Mouse (Mus musculus): ENCODE data around the gene Tpm1. TPM values are rescaled to one million over a fixed set of nuclear protein-coding genes. Genes with fewer than 3 reads are reported as not detected.

Gene Tpm1
- polyA plus RNA-seq, 1 experiment from 2014 or later = 159 TPM

GRCm38 (mm10) chr9:66988888-66989414 is 60.3 kb downstream of the Tpm1 start:
- no peaks in the 10 kb centered on the region for H3K36me3 ChIP-seq (ENCODE audit: control insufficient read depth, insufficient read depth, low read length)
- no peaks in the 10 kb centered on the region for H3K9me3 ChIP-seq (replicated peaks; ENCODE audit: control insufficient read depth, low read length, poor library complexity, severe bottlenecking)
- H3K4me3 ChIP-seq (ENCODE audit: low read depth, low read length) = no peak overlapping the region
- no peak overlapping the region for H3K27ac ChIP-seq (ENCODE audit: low read length)
- no peaks in the 10 kb centered on the region for H3K27me3 ChIP-seq (ENCODE audit: control insufficient read depth, insufficient read depth, low read depth, low read length)
- no peaks in the 10 kb centered on the region for H3K4me1 ChIP-seq (ENCODE audit: control insufficient read depth, insufficient read depth, low read length)
- H3K9ac ChIP-seq (ENCODE audit: low read depth, low read length) = no peak overlapping the region
- 50% methylated on average over 6 of the region's 6 CpGs for WGBS
- H3K4me2 ChIP-seq (ENCODE audit: low read length) = no peak overlapping the region
- ATAC-seq = no peak

GRCm38 (mm10) chr9:66988198-66988887 is 60.9 kb downstream of the Tpm1 start:
- no peak overlapping the region for H3K9ac ChIP-seq (ENCODE audit: low read depth, low read length)
- H3K36me3 ChIP-seq (ENCODE audit: control insufficient read depth, insufficient read depth, low read length) = no peaks in the 10 kb centered on the region
- ATAC-seq = no peak
- whole genome bisulfite sequencing = 63% methylated on average over 11 of the region's 11 CpGs
- H3K9me3 ChIP-seq (replicated peaks; ENCODE audit: control insufficient read depth, low read length, poor library complexity, severe bottlenecking) = no peaks in the 10 kb centered on the region
- H3K4me3 ChIP-seq (ENCODE audit: low read depth, low read length) = no peak overlapping the region
- H3K4me2 ChIP-seq (ENCODE audit: low read length) = no peak overlapping the region
- H3K27me3 ChIP-seq (ENCODE audit: control insufficient read depth, insufficient read depth, low read depth, low read length) = no peaks in the 10 kb centered on the region
- H3K27ac ChIP-seq (ENCODE audit: low read length) = no peak overlapping the region
- H3K4me1 ChIP-seq (ENCODE audit: control insufficient read depth, insufficient read depth, low read length) = no peaks in the 10 kb centered on the region

- H3K9me3 ChIP-seq (replicated peaks; ENCODE audit: control insufficient read depth, low read length, poor library complexity, severe bottlenecking) = no peaks in the 10 kb centered on the region
- H3K27me3 ChIP-seq (ENCODE audit: control insufficient read depth, insufficient read depth, low read depth, low read length) = no peaks in the 10 kb centered on the region
- H3K9ac ChIP-seq (ENCODE audit: low read depth, low read length) = no peak overlapping the region
- H3K4me2 ChIP-seq (ENCODE audit: low read length) = no peak overlapping the region
- no peak for ATAC-seq
- WGBS = 84% methylated on average over 7 of the region's 7 CpGs
- no peaks in the 10 kb centered on the region for H3K36me3 ChIP-seq (ENCODE audit: control insufficient read depth, insufficient read depth, low read length)
- H3K4me1 ChIP-seq (ENCODE audit: control insufficient read depth, insufficient read depth, low read length) = no peaks in the 10 kb centered on the region
- H3K4me3 ChIP-seq (ENCODE audit: low read depth, low read length) = no peak overlapping the region
- H3K27ac ChIP-seq (ENCODE audit: low read length) = no peak overlapping the region
Measured at GRCm38 (mm10) chr9:66985377-66985776, 63.8 kb downstream of the Tpm1 start.

- ATAC-seq = no peak
- H3K9ac ChIP-seq (ENCODE audit: low read depth, low read length) = no peak overlapping the region
- H3K27me3 ChIP-seq (ENCODE audit: control insufficient read depth, insufficient read depth, low read depth, low read length) = no peaks in the 10 kb centered on the region
Measured at GRCm38 (mm10) chr9:66982085-66982484, 67.1 kb downstream of the Tpm1 start.

GRCm38 (mm10) chr9:66980458-66980857 is 68.7 kb downstream of the Tpm1 start:
- Histone ChIP-seq H3K27me3 (ENCODE audit: control insufficient read depth, insufficient read depth, low read depth, low read length) (no peaks in the 10 kb centered on the region), H3K4me1 (ENCODE audit: control insufficient read depth, insufficient read depth, low read length) (peaks cover 5% of the 10 kb centered on the region), H3K9ac (ENCODE audit: low read depth, low read length) (no peak overlapping the region), H3K4me2 (ENCODE audit: low read length) (no peak overlapping the region), H3K9me3 (replicated peaks; ENCODE audit: control insufficient read depth, low read length, poor library complexity, severe bottlenecking) (no peaks in the 10 kb centered on the region), H3K36me3 (ENCODE audit: control insufficient read depth, insufficient read depth, low read length) (no peaks in the 10 kb centered on the region), H3K4me3 (ENCODE audit: low read depth, low read length) (no peak overlapping the region), H3K27ac (ENCODE audit: low read length) (no peak overlapping the region)
- no peak for ATAC-seq
- 10% methylated on average over 5 of the region's 5 CpGs for WGBS

More at GRCm38 (mm10) chr9:66982085-66982484, 67.1 kb downstream of the Tpm1 start:
- H3K4me1 ChIP-seq (ENCODE audit: control insufficient read depth, insufficient read depth, low read length) = no peaks in the 10 kb centered on the region
- no peak overlapping the region for H3K4me3 ChIP-seq (ENCODE audit: low read depth, low read length)
- no peaks in the 10 kb centered on the region for H3K36me3 ChIP-seq (ENCODE audit: control insufficient read depth, insufficient read depth, low read length)
- H3K27ac ChIP-seq (ENCODE audit: low read length) = no peak overlapping the region
- 75% methylated on average over 7 of the region's 7 CpGs for WGBS
- no peak overlapping the region for H3K4me2 ChIP-seq (ENCODE audit: low read length)
- no peaks in the 10 kb centered on the region for H3K9me3 ChIP-seq (replicated peaks; ENCODE audit: control insufficient read depth, low read length, poor library complexity, severe bottlenecking)

- H3K27ac ChIP-seq (ENCODE audit: low read length) = no peak overlapping the region
- ATAC-seq = no peak
- no peaks in the 10 kb centered on the region for H3K36me3 ChIP-seq (ENCODE audit: control insufficient read depth, insufficient read depth, low read length)
- WGBS = 78% methylated on average over 1 of the region's 1 CpGs
- H3K27me3 ChIP-seq (ENCODE audit: control insufficient read depth, insufficient read depth, low read depth, low read length) = no peaks in the 10 kb centered on the region
- no peaks in the 10 kb centered on the region for H3K9me3 ChIP-seq (replicated peaks; ENCODE audit: control insufficient read depth, low read length, poor library complexity, severe bottlenecking)
- H3K9ac ChIP-seq (ENCODE audit: low read depth, low read length) = no peak overlapping the region
- no peak overlapping the region for H3K4me3 ChIP-seq (ENCODE audit: low read depth, low read length)
- peaks cover 10% of the 10 kb centered on the region for H3K4me1 ChIP-seq (ENCODE audit: control insufficient read depth, insufficient read depth, low read length)
- H3K4me2 ChIP-seq (ENCODE audit: low read length) = no peak overlapping the region
Measured at GRCm38 (mm10) chr9:66978468-66978867, 70.7 kb downstream of the Tpm1 start.

GRCm38 (mm10) chr9:66977982-66978381 is 71.2 kb downstream of the Tpm1 start:
- Histone ChIP-seq H3K27me3 (ENCODE audit: control insufficient read depth, insufficient read depth, low read depth, low read length) (no peaks in the 10 kb centered on the region), H3K9ac (ENCODE audit: low read depth, low read length) (no peak overlapping the region), H3K27ac (ENCODE audit: low read length) (no peak overlapping the region), H3K4me2 (ENCODE audit: low read length) (no peak overlapping the region), H3K9me3 (replicated peaks; ENCODE audit: control insufficient read depth, low read length, poor library complexity, severe bottlenecking) (no peaks in the 10 kb centered on the region), H3K4me1 (ENCODE audit: control insufficient read depth, insufficient read depth, low read length) (peaks cover 10% of the 10 kb centered on the region), H3K4me3 (ENCODE audit: low read depth, low read length) (no peak overlapping the region), H3K36me3 (ENCODE audit: control insufficient read depth, insufficient read depth, low read length) (no peaks in the 10 kb centered on the region)
- WGBS = 92% methylated on average over 1 of the region's 1 CpGs
- no peak for ATAC-seq

- ATAC-seq = no peak
- no peaks in the 10 kb centered on the region for H3K27me3 ChIP-seq (ENCODE audit: control insufficient read depth, insufficient read depth, low read depth, low read length)
- no peak overlapping the region for H3K4me3 ChIP-seq (ENCODE audit: low read depth, low read length)
- WGBS = 79% methylated on average over 5 of the region's 5 CpGs
- no peak overlapping the region for H3K27ac ChIP-seq (ENCODE audit: low read length)
- H3K36me3 ChIP-seq (ENCODE audit: control insufficient read depth, insufficient read depth, low read length) = no peaks in the 10 kb centered on the region
- H3K4me1 ChIP-seq (ENCODE audit: control insufficient read depth, insufficient read depth, low read length) = peaks cover 10% of the 10 kb centered on the region
- no peak overlapping the region for H3K4me2 ChIP-seq (ENCODE audit: low read length)
- no peaks in the 10 kb centered on the region for H3K9me3 ChIP-seq (replicated peaks; ENCODE audit: control insufficient read depth, low read length, poor library complexity, severe bottlenecking)
- no peak overlapping the region for H3K9ac ChIP-seq (ENCODE audit: low read depth, low read length)
Measured at GRCm38 (mm10) chr9:66977121-66977520, 72.1 kb downstream of the Tpm1 start.

GRCm38 (mm10) chr9:66975239-66975645 is 74.0 kb downstream of the Tpm1 start, which contains the start of gene Lactb:
Lactb (minus strand) TSS chr9:66975484.
- no peaks in the 10 kb centered on the region for H3K9me3 ChIP-seq (replicated peaks; ENCODE audit: control insufficient read depth, low read length, poor library complexity, severe bottlenecking)
- no peaks in the 10 kb centered on the region for H3K27me3 ChIP-seq (ENCODE audit: control insufficient read depth, insufficient read depth, low read depth, low read length)
- H3K4me2 ChIP-seq (ENCODE audit: low read length) = peak within 1 kb of the TSS; percentile 63
- H3K4me1 ChIP-seq (ENCODE audit: control insufficient read depth, insufficient read depth, low read length) = peaks cover 10% of the 10 kb centered on the region
- peak within 1 kb of the TSS; percentile 77 for H3K4me3 ChIP-seq (ENCODE audit: low read depth, low read length)
- peaks cover 6% of the 10 kb centered on the region for H3K36me3 ChIP-seq (ENCODE audit: control insufficient read depth, insufficient read depth, low read length)
- WGBS = under 1% methylated on average over 23 of the region's 32 CpGs
- H3K27ac ChIP-seq (ENCODE audit: low read length) = peak within 1 kb of the TSS; percentile 90
- peak; percentile 99 for ATAC-seq
- H3K9ac ChIP-seq (ENCODE audit: low read depth, low read length) = peak within 1 kb of the TSS; percentile 85

All from midbrain, embryonic 16.5 days (tissue).